Mouse (Mus musculus) heart, adult 2 months (tissue): ENCODE data around the gene Stat5a. TPM values are rescaled to one million over a fixed set of nuclear protein-coding genes. Genes with fewer than 3 reads are reported as not detected.

ENCODE experiments used
- DNase-seq, 2 experiments: peaks; one replicate each; pipeline ENCODE4 v3.0.0; 2021
- H3K27ac ChIP-seq: fragments of 200-600 bp; 2 replicates; pipeline ENCODE4 v1.8.1; 2022
- H3K27me3 ChIP-seq: fragments of 200-500 bp; 2 replicates; pipeline ENCODE4 v1.6.1; 2012; ENCODE audit warnings: mild to moderate bottlenecking, low read length, inconsistent platforms, mixed read lengths; ENCODE audit not compliant: control insufficient read depth, insufficient read depth
- H3K36me3 ChIP-seq: fragments of 200-500 bp; 2 replicates; pipeline ENCODE4 v1.6.1; 2012; ENCODE audit warnings: low read length, inconsistent platforms; ENCODE audit not compliant: control insufficient read depth, insufficient read depth
- H3K4me1 ChIP-seq: fragments of 200-500 bp; 2 replicates; pipeline ENCODE4 v1.6.1; 2011; ENCODE audit warnings: low read length; ENCODE audit not compliant: control insufficient read depth, insufficient read depth
- H3K4me3 ChIP-seq: fragments of 200-600 bp; 2 replicates; pipeline ENCODE4 v1.8.1; 2022
- H3K79me2 ChIP-seq: fragments of 200-500 bp; replicated peaks from 2 replicates; pipeline ENCODE4 v1.6.1; 2012; ENCODE audit warnings: mild to moderate bottlenecking, inconsistent platforms, low read length, moderate library complexity, mixed read lengths; ENCODE audit not compliant: control insufficient read depth, insufficient read depth
- H3K9ac ChIP-seq: fragments of 200-500 bp; 2 replicates; pipeline ENCODE4 v1.6.1; 2012; ENCODE audit warnings: low read depth, mild to moderate bottlenecking, control low read depth, inconsistent platforms, low read length, mixed read lengths
- CTCF ChIP-seq: fragments of 200-600 bp; IDR thresholded peaks from 2 replicates; pipeline ENCODE4 v1.8.1; 2022; ENCODE audit warnings: antibody characterized with exemption, mild to moderate bottlenecking, moderate library complexity
- EP300 ChIP-seq: fragments of 200-500 bp; IDR thresholded peaks from 2 replicates; pipeline ENCODE4 v1.6.1; 2011; ENCODE audit warnings: low read depth, low read length, control low read depth; ENCODE audit not compliant: insufficient read depth
- POLR2A ChIP-seq: fragments of 200-500 bp; IDR thresholded peaks from 2 replicates; pipeline ENCODE4 v1.6.1; 2011; ENCODE audit warnings: mild to moderate bottlenecking, low read depth, low read length, control low read depth; ENCODE audit not compliant: insufficient read depth
- WGBS: fragments of 180-500 bp; shearing (Covaris S2); methylation state at CpG from one replicate; pipeline ENCODE4 v1.1.7; 2018; 5-methylcytosine and 5-hydroxymethylcytosine counted together
- intact Hi-C: fragments of 180-260 bp; cut with DNase I; formaldehyde crosslinking; loops from one replicate; pipeline ENCODE4 v1.15.1; 2025
- polyA plus RNA-seq: library from polyadenylated mRNA; depleted of rRNA; stranded (reverse); fragments of >200 nt; gene quantifications from 2 replicates; pipeline ENCODE4 v1.2.3, GENCODE M21; 2012
- total RNA-seq, 2 experiments: library from RNA; stranded (reverse); gene quantifications; 2 replicates each; pipeline ENCODE4 v1.2.3; 2021

Gene Stat5a
- total and polyA plus RNA-seq, 3 experiments, result 20.3 to 24.3 (median 22.3) TPM

DNA sequence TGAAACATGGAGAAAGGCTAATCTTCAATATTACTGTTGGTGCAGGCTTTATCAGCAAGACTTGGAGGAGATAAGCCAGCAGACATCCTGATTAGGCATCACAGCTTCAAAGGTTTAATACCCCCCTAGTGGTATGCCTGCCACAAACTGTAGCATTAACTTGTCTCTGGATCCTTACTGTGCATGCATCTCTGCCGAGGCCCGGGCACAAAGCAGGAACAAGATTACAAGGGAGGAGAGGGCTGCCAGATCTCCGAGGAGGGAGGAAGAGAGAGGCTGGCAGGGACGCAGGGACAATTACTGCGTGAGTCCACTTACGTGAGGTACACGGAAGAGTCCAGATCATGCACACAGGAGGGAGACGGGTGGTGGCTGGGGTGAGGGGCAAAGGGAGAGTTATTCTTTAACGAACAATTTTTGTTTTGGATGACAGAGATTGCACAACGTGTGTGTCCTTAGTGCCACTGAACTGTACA is 30.4 kb upstream of the Stat5a start:
- no peak overlapping the region for H3K27ac ChIP-seq
- H3K27me3 ChIP-seq, result no peaks in the 10 kb centered on the region
- TF ChIP-seq CTCF (0 out of 2 replicates have a peak, but pooled peaks have one; percentile 5), EP300 (0 out of 2 replicates have a peak, but pooled peaks have one; percentile 45), POLR2A (no peak)
- 0 out of 2 replicates have a peak overlapping the region, but pooled peaks have one; percentile 15 for H3K9ac ChIP-seq
- DNase-seq, result peak; percentile 48 to 56
- H3K79me2 ChIP-seq, result peaks cover 5% of the 10 kb centered on the region
- peaks cover 30% of the 10 kb centered on the region for H3K4me1 ChIP-seq
- no peak overlapping the region for H3K4me3 ChIP-seq
- H3K36me3 ChIP-seq, result peaks cover 9% of the 10 kb centered on the region; the same call in 1 of the 2 replicates
- 14% methylated on average over 10 of the region's 10 CpGs for WGBS
- intact Hi-C loops, result no loop called here

DNA sequence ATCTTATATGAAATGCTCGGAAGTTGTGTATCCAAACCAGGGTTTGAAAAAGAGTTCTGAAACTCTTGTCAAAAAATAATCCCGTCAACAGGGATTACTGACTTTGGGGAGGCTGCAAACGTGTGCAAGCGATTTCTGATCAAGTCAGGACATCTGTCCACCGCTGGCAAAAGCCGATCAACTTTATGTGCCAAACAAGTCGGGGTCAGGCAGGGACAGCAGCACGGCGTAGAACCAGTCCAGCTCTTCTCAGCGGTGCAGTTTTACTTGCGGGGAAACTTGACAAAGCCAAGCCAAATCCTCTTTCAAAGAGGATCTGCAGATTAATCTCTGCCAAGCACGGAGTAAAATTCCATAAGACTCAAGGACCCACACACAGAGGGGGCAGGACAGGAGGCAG is 29.5 kb upstream of the Stat5a start:
- peaks cover 6% of the 10 kb centered on the region for H3K79me2 ChIP-seq
- WGBS, result 50% methylated on average over 12 of the region's 12 CpGs
- H3K27ac ChIP-seq, result no peak overlapping the region; the same call in 1 of the 2 replicates
- no peak overlapping the region for H3K4me3 ChIP-seq
- DNase-seq, result no peak
- intact Hi-C loops, result no loop called here
- no peaks in the 10 kb centered on the region for H3K27me3 ChIP-seq
- no peak overlapping the region for H3K9ac ChIP-seq
- no peak for TF ChIP-seq EP300
- TF ChIP-seq POLR2A, result no peak
- no peak for TF ChIP-seq CTCF
- peaks cover 9% of the 10 kb centered on the region; the same call in 1 of the 2 replicates for H3K36me3 ChIP-seq
- H3K4me1 ChIP-seq, result peaks cover 26% of the 10 kb centered on the region

DNA sequence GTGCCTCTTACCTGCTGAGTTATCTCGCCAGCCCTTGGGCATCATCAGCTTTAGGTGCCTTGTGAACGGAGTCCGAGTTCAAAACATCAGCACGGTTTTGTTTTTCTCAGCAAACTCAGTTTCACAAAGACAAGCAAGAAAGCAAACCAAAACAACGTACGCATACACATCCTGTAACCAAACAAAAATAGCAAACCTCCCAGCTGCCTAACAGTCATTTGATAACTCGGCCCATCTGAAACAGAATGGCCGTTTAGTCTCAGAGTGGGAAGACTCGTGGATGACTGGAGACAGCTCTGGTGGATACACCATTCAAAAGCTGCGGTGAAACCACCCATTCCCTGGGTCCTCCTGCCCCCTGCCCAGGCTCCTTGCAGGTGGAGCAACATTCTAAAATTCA is 27.8 kb upstream of the Stat5a start:
- peaks cover 4% of the 10 kb centered on the region; the same call in 1 of the 2 replicates for H3K79me2 ChIP-seq
- DNase-seq, result no peak
- H3K4me3 ChIP-seq, result no peak overlapping the region
- no peaks in the 10 kb centered on the region for H3K27me3 ChIP-seq
- intact Hi-C loops, result no loop called here
- 54% methylated on average over 10 of the region's 10 CpGs for WGBS
- H3K4me1 ChIP-seq, result peaks cover 22% of the 10 kb centered on the region
- H3K36me3 ChIP-seq, result peaks cover 9% of the 10 kb centered on the region; the same call in 1 of the 2 replicates
- TF ChIP-seq CTCF (no peak), POLR2A (no peak), EP300 (no peak)
- no peak overlapping the region for H3K9ac ChIP-seq
- peak overlapping the region; percentile 54 for H3K27ac ChIP-seq

DNA sequence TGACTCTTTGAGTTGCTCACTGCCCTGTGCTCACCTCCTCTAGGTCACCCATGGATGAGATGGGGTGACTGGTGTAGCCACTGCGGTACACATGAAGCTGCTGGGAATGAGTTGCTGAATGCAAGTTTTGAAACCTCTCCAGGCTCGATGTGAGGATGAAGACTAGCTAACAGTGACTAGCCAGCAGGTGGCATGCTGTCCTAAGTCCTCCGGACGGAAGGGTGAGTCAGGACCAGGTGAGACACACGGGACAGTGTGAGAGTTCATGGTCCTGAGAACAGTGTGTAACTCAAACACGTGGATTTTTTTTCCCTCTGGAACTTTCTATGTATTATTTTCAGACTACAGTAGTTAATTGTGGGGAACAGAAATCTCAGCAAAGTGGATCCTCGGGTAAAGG is 25.7 kb upstream of the Stat5a start:
- intact Hi-C loops, result no loop called here
- Histone ChIP-seq H3K27ac (no peak overlapping the region), H3K9ac (no peak overlapping the region), H3K4me1 (peaks cover 15% of the 10 kb centered on the region), H3K27me3 (no peaks in the 10 kb centered on the region), H3K36me3 (peaks cover 9% of the 10 kb centered on the region; the same call in 1 of the 2 replicates), H3K79me2 (peaks cover 3% of the 10 kb centered on the region; the same call in 1 of the 2 replicates), H3K4me3 (no peak overlapping the region)
- DNase-seq, result no peak
- WGBS, result 68% methylated on average over 7 of the region's 7 CpGs
- no peak for TF ChIP-seq POLR2A
- TF ChIP-seq CTCF, result peak; percentile 56
- 0 out of 2 replicates have a peak, but pooled peaks have one; percentile 45 for TF ChIP-seq EP300

DNA sequence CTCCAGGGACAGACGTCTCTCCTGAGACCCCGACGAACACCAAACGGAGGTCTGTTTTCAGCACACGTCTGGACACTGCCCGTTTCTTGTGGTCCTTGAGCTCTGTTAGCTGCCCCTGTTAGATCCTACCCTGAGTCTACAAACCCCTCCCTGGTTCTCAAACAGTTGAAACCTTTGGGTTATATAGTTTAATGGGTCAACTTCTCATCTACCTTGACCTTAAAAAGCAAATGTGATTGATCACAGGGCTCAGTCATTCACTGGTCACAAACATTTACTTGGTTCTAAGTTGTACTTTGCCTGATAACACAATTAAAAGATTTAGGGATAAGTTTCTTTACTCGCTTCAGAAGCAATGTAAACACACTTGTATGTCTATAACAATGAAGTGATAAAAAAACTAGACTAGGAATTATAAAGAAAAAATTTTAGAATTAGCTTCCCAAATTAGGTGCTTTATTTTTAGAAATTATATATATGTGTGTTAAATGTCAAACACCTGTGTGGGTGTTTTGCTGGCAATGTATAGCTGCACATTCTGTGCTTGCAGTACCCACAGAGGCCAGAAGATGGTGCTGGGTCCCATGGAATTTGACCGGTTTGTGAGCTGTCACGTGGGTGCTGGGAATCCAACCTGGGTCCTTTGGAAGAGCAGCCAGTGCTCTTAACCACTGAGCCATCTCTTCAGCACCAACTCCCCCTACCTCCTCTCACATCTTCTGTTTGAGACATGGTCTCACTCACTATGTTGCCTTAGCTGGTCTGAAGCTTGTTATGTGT is 22.0 kb upstream of the Stat5a start:
- Histone ChIP-seq H3K27ac (no peak overlapping the region), H3K79me2 (peaks cover 5% of the 10 kb centered on the region; the same call in 1 of the 2 replicates), H3K4me1 (peaks cover 7% of the 10 kb centered on the region), H3K27me3 (no peaks in the 10 kb centered on the region), H3K4me3 (no peak overlapping the region), H3K9ac (no peak overlapping the region), H3K36me3 (peaks cover 5% of the 10 kb centered on the region; the same call in 1 of the 2 replicates)
- WGBS, result 83% methylated on average over 9 of the region's 9 CpGs
- TF ChIP-seq EP300 (no peak), CTCF (peak; percentile 65)
- DNase-seq, result peak in 1 of 2 experiments; percentile 21
- intact Hi-C loops, result no loop called here

DNA sequence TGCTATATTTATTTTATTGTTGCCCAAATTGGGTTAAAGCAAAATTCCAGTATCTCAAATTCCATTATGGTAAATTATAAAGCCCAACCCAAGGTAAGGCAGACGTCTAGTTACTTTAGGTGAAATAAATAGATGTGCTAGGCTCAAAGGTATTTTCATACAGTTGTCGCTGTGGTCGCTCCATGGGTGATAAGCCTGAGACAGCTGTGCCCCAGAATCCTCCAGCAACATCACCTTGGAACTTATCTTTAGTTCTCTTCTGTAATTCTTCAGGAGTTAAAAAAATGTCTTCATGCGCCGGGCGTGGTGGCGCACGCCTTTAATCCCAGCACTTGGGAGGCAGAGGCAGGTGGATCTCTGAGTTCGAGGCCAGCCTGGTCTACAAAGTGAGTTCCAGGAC is 20.3 kb upstream of the Stat5a start:
- Histone ChIP-seq H3K9ac (no peak overlapping the region), H3K4me1 (peaks cover 5% of the 10 kb centered on the region), H3K27ac (no peak overlapping the region), H3K79me2 (peaks cover 8% of the 10 kb centered on the region), H3K4me3 (no peak overlapping the region), H3K36me3 (peaks cover 5% of the 10 kb centered on the region; the same call in 1 of the 2 replicates), H3K27me3 (no peaks in the 10 kb centered on the region)
- intact Hi-C loops, result no loop called here
- no peak for TF ChIP-seq CTCF
- TF ChIP-seq POLR2A, result no peak
- TF ChIP-seq EP300, result no peak
- DNase-seq, result no peak
- 92% methylated on average over 9 of the region's 9 CpGs for WGBS
